Mouse (Mus musculus) layer of hippocampus, adult 11-12 months (tissue): Measurements from ENCODE around the gene Olfr979.
"Not testable (repeated sequence)": the region's sequence is repeated elsewhere in the genome, so short reads cannot be mapped to it uniquely, and the experiment has no call there.

Experiments used
- DNase-seq: peaks from one replicate; pipeline ENCODE4 v3.0.0; 2022; ENCODE audit warnings: low spot score

Gene Olfr979

DNA sequence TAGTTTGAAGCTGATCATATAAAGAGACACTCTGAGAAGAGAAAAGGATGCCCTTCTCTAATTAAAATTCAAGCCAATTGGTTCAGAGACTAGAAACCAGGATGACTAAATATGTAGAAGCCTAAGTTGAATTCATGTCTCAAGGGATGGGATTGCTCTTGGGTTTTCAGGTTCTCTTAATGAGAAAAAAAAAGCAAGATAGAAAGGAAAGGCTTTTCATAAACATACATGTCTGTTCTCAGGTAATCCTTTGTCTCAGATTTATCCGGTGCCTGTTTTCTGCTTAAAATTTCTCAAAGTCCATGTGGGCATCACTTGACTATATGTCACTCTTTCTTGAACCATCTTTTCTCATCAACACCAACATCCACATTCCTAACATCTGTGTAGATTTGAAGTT, at the start of gene Olfr979:
Olfr979 (minus strand) TSS at position 101 of the 400 bp plus-strand sequence.
- no peak for DNase-seq

DNA sequence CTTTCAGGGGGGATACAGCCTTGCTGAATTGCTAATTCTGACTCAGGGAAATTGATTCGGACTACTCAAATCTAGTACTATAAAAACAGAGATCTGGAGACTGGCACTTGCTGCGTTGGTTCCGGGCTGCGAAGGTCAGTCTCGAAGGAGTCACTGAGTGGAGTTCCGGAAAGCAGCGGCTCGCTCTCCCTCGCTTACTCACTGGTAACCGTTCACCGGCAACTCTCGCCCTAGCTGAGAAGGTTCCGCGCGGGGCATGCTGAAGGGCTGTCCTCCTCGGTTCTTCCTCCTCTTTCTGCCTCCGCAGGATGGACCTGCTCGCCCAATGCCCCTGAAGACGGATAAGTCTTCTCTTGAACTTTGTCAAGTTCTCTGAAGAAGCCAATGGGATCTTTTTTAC, 46.9 kb upstream of the Olfr979 start:
- DNase-seq: no peak

DNA sequence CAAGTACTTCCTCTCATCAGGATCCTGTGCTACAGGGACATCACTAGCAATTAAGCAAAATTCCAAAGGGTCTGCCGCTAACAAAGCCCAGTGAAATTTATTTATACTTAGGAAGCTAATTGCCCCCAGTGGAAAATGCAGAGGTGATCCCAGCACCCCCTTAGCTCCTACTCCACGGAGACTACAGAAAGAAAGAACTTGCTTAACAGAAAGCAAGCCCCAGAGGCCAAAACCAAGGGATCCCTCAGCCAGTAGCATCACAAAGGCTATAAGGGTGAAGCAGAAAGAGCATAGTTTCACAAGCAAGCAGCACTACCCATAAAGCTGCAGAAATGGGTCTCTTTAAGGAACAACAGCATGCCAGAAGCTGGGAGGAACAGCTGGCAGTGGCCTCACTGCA, 17.9 kb upstream of the Olfr979 start, which contains the start of gene Olfr981:
Olfr981 (plus strand) TSS at position 301 of the 400 bp plus-strand sequence.
- DNase-seq: no peak

DNA sequence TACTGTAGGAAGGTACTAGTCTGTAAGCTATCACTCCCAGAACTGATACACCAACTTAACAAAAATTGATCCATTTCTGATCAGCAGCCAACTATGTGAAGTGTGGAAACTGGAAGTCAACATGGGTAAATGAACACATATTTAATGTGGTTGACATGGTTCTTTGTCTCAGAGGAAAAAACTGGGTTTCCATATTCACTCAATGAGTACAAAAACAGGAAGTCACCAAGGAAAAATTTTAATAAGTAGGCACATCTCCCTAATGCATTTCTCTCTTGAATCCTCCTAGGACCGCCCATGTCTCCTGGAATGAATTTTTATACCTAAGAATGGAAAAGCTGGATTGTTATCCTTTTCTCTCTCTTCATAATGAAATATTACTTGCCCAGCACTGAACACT, 6.2 kb upstream of the Olfr979 start, which contains the start of gene Olfr980:
Olfr980 (minus strand) TSS at position 101 of the 400 bp plus-strand sequence.
- DNase-seq: no peak

DNA sequence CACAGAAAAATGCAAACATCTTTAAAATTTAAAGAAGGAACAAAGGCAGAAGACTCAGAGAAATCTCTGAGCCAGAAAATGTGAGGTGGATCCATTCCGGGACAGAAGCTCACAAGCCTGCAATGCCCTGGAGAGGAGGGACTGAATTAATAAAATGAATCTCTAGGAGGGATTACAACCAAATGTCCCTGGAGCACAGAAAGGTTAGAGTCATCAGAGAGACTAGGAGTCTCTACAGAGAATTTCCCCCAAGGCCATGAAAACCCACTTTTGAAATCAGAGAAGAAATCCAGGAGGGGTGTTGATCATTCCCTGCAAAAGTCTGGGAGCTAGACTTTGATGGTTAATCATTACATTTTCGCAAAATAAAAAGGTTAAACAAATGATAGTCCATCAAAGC, 11.5 kb downstream of the Olfr979 start, which contains the start of gene Olfr978:
Olfr978 (plus strand) TSS at position 301 of the 400 bp plus-strand sequence.
- no peak for DNase-seq

DNA sequence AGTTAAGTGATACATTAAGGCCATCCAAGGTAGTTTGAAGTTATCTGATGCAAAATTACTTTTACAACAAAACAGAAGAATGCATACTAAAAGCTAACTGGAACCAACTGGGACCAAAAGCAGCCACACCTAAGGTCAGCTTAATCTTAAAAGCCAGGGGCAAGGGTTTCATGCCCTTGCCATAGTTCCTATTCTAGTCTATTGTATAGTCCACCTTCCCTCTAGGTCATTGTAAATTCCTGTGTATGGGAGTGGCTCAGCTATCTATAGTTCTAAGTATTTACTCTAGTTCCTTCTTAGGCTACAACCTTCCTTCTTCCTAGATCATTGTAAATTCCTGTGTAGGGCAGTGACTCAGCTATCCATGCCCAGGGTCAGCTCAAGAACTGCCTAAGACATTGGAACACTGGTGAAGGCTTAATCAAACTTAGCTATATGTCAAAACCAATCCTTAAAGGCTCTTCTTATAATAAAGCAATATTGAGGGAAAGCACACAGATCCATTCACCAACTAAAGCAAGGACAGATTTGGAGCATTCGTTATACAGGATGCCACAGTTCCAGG, 26.6 kb downstream of the Olfr979 start:
- DNase-seq: not testable (repeated sequence)

DNA sequence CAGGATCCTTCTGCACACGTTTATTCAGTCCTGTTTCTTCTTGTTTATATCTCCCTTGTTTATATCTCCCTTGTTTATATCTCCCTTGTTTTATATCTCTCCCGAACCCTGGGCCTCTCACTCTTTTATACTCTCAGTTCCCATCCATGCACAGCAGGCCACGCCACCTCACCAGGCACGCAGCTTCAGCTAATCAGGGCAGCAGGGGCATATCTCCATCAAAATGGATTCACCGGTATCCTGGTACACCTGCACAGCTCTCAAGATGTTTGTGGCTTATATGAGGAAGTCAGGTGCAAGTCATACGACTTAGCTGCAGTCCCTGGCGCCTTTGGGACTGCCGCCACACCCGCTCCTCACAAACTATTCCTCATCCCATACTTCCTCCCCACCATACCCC, 42.2 kb downstream of the Olfr979 start, which contains the start of gene Olfr976:
Olfr976 (minus strand) TSS at position 101 of the 400 bp plus-strand sequence.
- not testable (repeated sequence) for DNase-seq

DNA sequence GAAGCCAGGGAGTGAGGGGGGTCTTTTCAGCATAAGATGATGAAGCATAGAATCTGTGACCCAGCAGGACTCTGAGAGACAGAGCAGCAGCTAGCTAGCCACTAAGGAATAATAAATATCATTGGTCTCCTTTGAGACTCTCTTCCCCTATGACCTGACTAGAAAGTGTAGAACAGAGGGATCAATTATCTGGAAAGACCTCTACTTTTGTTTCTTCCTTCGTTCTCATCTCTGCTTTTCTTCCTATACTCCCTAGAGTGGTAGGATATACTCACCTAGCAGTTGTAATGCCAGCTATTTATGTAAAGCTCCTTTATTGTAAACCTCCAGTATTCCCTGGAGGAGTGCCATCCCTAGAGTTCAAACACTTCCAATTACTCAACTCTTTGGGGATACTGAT, 51.3 kb downstream of the Olfr979 start, which contains the start of gene Olfr975:
Olfr975 (minus strand) TSS at position 101 of the 400 bp plus-strand sequence.
- no peak for DNase-seq
